Comparison of ENCODE assay signal across 10 mouse cellular contexts in the genomic region with DNA sequence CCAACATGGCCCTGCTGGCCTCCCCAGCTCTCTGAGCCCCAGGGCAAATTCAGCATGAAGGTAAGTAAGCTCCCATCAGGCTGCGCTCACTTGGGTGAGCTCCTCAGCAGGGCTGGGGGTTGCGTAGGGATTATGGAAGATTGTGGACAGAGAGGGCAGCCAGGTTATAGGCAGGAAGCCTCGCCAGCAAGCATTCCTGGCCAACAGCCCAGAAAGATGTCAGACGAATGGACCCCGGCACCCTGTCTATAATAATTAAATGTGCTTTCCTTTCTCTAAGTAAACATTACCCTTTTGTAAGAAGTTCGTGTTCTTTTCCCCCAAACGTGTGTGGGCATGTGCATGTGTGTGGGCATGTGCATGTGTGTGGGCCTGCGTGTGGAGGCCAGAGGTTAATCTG. TPM values are rescaled to one million over a fixed set of nuclear protein-coding genes. Genes with fewer than 3 reads are reported as not detected.
DNase-seq lines count a peak whose midpoint lies in the region; ATAC-seq and TF ChIP-seq lines count a peak whose summit lies in the region.
"Had no signal": no experiment of that assay in that cellular context is flagged by ENCODE, and none has a peak within 500 bp of the region (broad histone marks: within the 10 kb centered on the region; RNA-seq: fewer than 3 reads in every experiment).

No protein-coding gene starts in this region.

- 0 out of 2 replicates have a peak overlapping the region, but pooled peaks have one; percentile 18 for H3K9ac ChIP-seq in heart, adult 2 months (ENCODE audit: low read depth, low read length)
- no peak overlapping the region for H3K9ac ChIP-seq in embryonic facial prominence, embryonic 12.5 days
- H3K9ac ChIP-seq: limb, embryonic 12.5 days had no signal

- peaks cover 27% of the 10 kb centered on the region for H3K4me1 ChIP-seq in heart, adult 2 months (ENCODE audit: control insufficient read depth, insufficient read depth, low read length)
- H3K4me1 ChIP-seq in embryonic facial prominence, embryonic 12.5 days, result peaks cover 16% of the 10 kb centered on the region
- H3K4me1 ChIP-seq in kidney, adult 2 months (ENCODE audit: control insufficient read depth, insufficient read depth, low read length), result peaks cover 35% of the 10 kb centered on the region

- no peaks in the 10 kb centered on the region for H3K36me3 ChIP-seq in heart, adult 2 months (ENCODE audit: control insufficient read depth, insufficient read depth, low read length)
- H3K36me3 ChIP-seq in embryonic facial prominence, embryonic 12.5 days, result no peaks in the 10 kb centered on the region
- no peaks in the 10 kb centered on the region for H3K36me3 ChIP-seq in kidney, adult 2 months (ENCODE audit: control insufficient read depth, insufficient read depth, low read length)
- H3K36me3 ChIP-seq: limb, embryonic 12.5 days had no signal

- no peak overlapping the region for H3K4me3 ChIP-seq in heart, adult 2 months
- H3K4me3 ChIP-seq in embryonic facial prominence, embryonic 12.5 days, result no peak overlapping the region
- H3K4me3 ChIP-seq in kidney, adult 2 months (ENCODE audit: insufficient read depth, low read depth, low read length), result no peak overlapping the region
- H3K4me3 ChIP-seq: limb, embryonic 12.5 days had no signal

- no peak for TF ChIP-seq EP300 in heart, adult 2 months (IDR thresholded peaks at IDR 0.05; ENCODE audit: insufficient read depth, low read depth, low read length)

- intact Hi-C loops in heart, adult 2 months (cut with DNase I), result no loop called here

- 23% methylated on average over 8 of the region's 8 CpGs for WGBS in heart, adult 2 months
- WGBS in embryonic facial prominence, embryonic 12.5 days, result 53% methylated on average over 8 of the region's 8 CpGs
- 27% methylated on average over 8 of the region's 8 CpGs for WGBS in kidney, adult 2 months

- ATAC-seq in embryonic facial prominence, embryonic 12.5 days (ENCODE audit: insufficient number of reproducible peaks, insufficient read depth, low FRiP score, low TSS enrichment), result no peak

- no peaks in the 10 kb centered on the region for H3K27me3 ChIP-seq in heart, adult 2 months (ENCODE audit: control insufficient read depth, insufficient read depth, low read length)
- no peaks in the 10 kb centered on the region for H3K27me3 ChIP-seq in embryonic facial prominence, embryonic 12.5 days
- no peaks in the 10 kb centered on the region for H3K27me3 ChIP-seq in kidney, adult 2 months (replicated peaks; ENCODE audit: control insufficient read depth, insufficient read depth, low read length)
- H3K27me3 ChIP-seq: limb, embryonic 12.5 days had no signal

- peak in 1 of 2 experiments; percentile 46 for DNase-seq in heart, adult 2 months
- DNase-seq in heart, adult 8-10 months (ENCODE audit: low spot score), result no peak
- peak; percentile 92 for DNase-seq in kidney, adult 2 months
- DNase-seq in lung, postnatal 25 days (ENCODE audit: low spot score), result peak; percentile 59
- no peak for DNase-seq in right cerebral cortex, postnatal 36 days (ENCODE audit: low spot score in 2 of 2)
- no peak for DNase-seq in cerebellum, adult 18-20 months
- no peak for DNase-seq in ovary, adult 18-20 months (ENCODE audit: low spot score)
- DNase-seq: right cerebral cortex, postnatal 4 days had no signal

- no peak for TF ChIP-seq CTCF in heart, adult 2 months (IDR thresholded peaks at IDR 0.05)
- no peak for TF ChIP-seq CTCF in kidney, adult 2 months (conservative IDR thresholded peaks at IDR 0.05; ENCODE audit: insufficient read depth, insufficient read length, low read depth, low read length)

- H3K9me3 ChIP-seq in embryonic facial prominence, embryonic 12.5 days, result no peaks in the 10 kb centered on the region
- H3K9me3 ChIP-seq: limb, embryonic 12.5 days had no signal

- TF ChIP-seq POLR2A in heart, adult 2 months (IDR thresholded peaks at IDR 0.05; ENCODE audit: insufficient read depth, low read depth, low read length), result no peak
- no peak for TF ChIP-seq POLR2A in kidney, adult 2 months (IDR thresholded peaks at IDR 0.05; ENCODE audit: low read depth, low read length)

- peak overlapping the region; percentile 16; the same call in 1 of the 2 replicates for H3K27ac ChIP-seq in heart, adult 2 months
- H3K27ac ChIP-seq in embryonic facial prominence, embryonic 12.5 days, result 0 out of 2 replicates have a peak overlapping the region, but pooled peaks have one; percentile 42
- H3K27ac ChIP-seq in kidney, adult 2 months (ENCODE audit: insufficient read depth, low read depth, low read length), result peak overlapping the region; percentile 64
- H3K27ac ChIP-seq: limb, embryonic 12.5 days had no signal

- H3K79me2 ChIP-seq in heart, adult 2 months (replicated peaks; ENCODE audit: control insufficient read depth, insufficient read depth, low read length), result no peaks in the 10 kb centered on the region

- no peak overlapping the region for H3K4me2 ChIP-seq in embryonic facial prominence, embryonic 12.5 days (replicated peaks)
- H3K4me2 ChIP-seq: limb, embryonic 12.5 days had no signal

RNA-seq across cellular contexts. Expression of a gene that starts 1.4 kb away (rescaled TPM):
- 100 to 1,000 TPM; 236 to 263 TPM for total RNA-seq in heart, adult 2 months (2021)
- 297 and 303 TPM in 2 replicates for polyA plus RNA-seq in heart, adult 2 months (2012; rRNA removed)
- 100 to 1,000 TPM; 221 to 281 (median 251) TPM for total RNA-seq in heart, adult 8-10 months (2022)
- 71.3 and 77.2 TPM in 2 replicates for polyA plus RNA-seq in embryonic facial prominence, embryonic 12.5 days (2016; fragmentation: Nextera tagmentation; extraction: Ambion mirVana)
- polyA plus RNA-seq in kidney, adult 2 months (2012; rRNA removed), result 10.2 and 10.5 TPM in 2 replicates

RNA-seq across cellular contexts. Expression of a gene that starts 13.9 kb away (rescaled TPM):
- 10 to 100 TPM; 16.5 to 20.2 TPM for total RNA-seq in heart, adult 2 months (2021)
- 35.5 and 36.6 TPM in 2 replicates for polyA plus RNA-seq in heart, adult 2 months (2012; rRNA removed)
- total RNA-seq in heart, adult 8-10 months (2022), result 10 to 100 TPM; 15.0 to 19.3 (median 16.5) TPM
- 0.54 and 0.56 TPM in 2 replicates for polyA plus RNA-seq in embryonic facial prominence, embryonic 12.5 days (2016; fragmentation: Nextera tagmentation; extraction: Ambion mirVana)
- 29.0 and 32.3 TPM in 2 replicates for polyA plus RNA-seq in kidney, adult 2 months (2012; rRNA removed)

RNA-seq across cellular contexts. Expression of a gene that starts 19.1 kb away (rescaled TPM):
- total RNA-seq in heart, adult 2 months (2021), result 100 to 1,000 TPM; 118 to 132 TPM
- 183 and 258 TPM in 2 replicates for polyA plus RNA-seq in heart, adult 2 months (2012; rRNA removed)
- total RNA-seq in heart, adult 8-10 months (2022), result 100 to 1,000 TPM; 124 to 157 (median 144) TPM
- polyA plus RNA-seq in embryonic facial prominence, embryonic 12.5 days (2016; fragmentation: Nextera tagmentation; extraction: Ambion mirVana), result not detected in 2 replicates
- polyA plus RNA-seq in kidney, adult 2 months (2012; rRNA removed), result 30.1 and 33.8 TPM in 2 replicates
- polyA plus RNA-seq: limb, embryonic 12.5 days had no signal

Comparison
In these comparisons a context has a peak if more than half of its experiments do, and no peak if none do; other contexts are left out.
1. DNase-seq: peak in kidney, adult 2 months (single experiment) and lung, postnatal 25 days (single experiment); none in heart, adult 8-10 months (single experiment), right cerebral cortex, postnatal 36 days (0 of 2), cerebellum, adult 18-20 months (0 of 2) and ovary, adult 18-20 months (single experiment).
2. RNA of a gene that starts 13.9 kb away (polyA plus RNA-seq): 35.5 to 36.6 TPM in heart, adult 2 months and 29.0 to 32.3 TPM in kidney, adult 2 months; 0.54 to 0.56 TPM in embryonic facial prominence, embryonic 12.5 days; every median in the first group is over 10 times any median in the second.
3. RNA of a gene that starts 19.1 kb away (polyA plus RNA-seq): 183 to 258 TPM in heart, adult 2 months and 30.1 to 33.8 TPM in kidney, adult 2 months; not detected in embryonic facial prominence, embryonic 12.5 days; every median in the first group is over 10 times any median in the second.
4. Peak in every context shown above with its lines, with median percentiles within 50 percentile points of each other: H3K27ac ChIP-seq.